ENCODE assay signal across 7 mouse cellular contexts in the genomic region with DNA sequence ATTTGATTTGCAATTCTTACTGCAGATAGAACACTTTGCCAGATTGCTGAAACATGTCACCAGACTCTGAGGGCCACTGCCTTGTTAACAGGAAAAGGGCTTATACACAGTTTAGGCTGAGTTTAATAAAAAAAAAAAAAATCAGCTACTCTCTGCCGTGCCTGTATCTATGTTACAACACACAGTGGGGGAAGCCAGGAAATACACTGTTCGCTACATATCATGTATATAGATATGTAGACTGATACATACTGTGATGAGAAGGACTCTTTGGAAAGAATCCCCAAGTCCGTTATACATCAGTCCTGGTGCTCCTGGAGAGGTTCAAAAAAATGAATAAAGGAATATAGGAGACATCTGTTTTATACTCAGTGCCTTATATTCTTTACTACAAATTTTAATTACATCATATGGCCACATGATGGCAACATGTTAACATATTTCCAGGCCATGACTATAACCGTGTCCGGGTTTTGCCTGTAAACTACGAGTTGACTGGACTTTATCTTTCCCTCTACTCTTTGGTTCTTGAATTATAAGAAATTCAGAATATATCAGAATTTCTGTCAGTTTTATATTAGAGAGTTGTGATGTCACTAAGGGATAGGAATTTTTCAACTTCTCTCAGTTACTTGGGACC.
A peak's percentile ranks its signal among the peaks of the same experiment; 100 is the strongest.
DNase-seq lines count a peak whose midpoint lies in the region; ATAC-seq lines count a peak whose summit lies in the region.

No protein-coding gene starts in this region.

- DNase-seq in A20 (ENCODE audit: low read depth, low spot score): peak; percentile 51
- peak; percentile 67 for DNase-seq in CD4-positive, CD25-positive, alpha-beta regulatory T cell, adult 2 months (ENCODE audit: low read depth, low spot score)
- DNase-seq in retina, postnatal 7 days (ENCODE audit: low read depth, low spot score): peak; percentile 9
- no peak for DNase-seq in frontal cortex, postnatal 10 days (ENCODE audit: low spot score in 2 of 2)
- no peak for DNase-seq in right cerebral cortex, postnatal 25 days

- H3K27me3 ChIP-seq in embryonic facial prominence, embryonic 13.5 days: no peaks in the 10 kb centered on the region
- H3K27me3 ChIP-seq in limb, embryonic 13.5 days: no peaks in the 10 kb centered on the region

- WGBS in embryonic facial prominence, embryonic 13.5 days: 37% methylated on average over 6 of the region's 6 CpGs
- WGBS in limb, embryonic 13.5 days: 50% methylated on average over 6 of the region's 6 CpGs

- no peak overlapping the region for H3K9ac ChIP-seq in embryonic facial prominence, embryonic 13.5 days
- H3K9ac ChIP-seq in limb, embryonic 13.5 days: no peak overlapping the region

- H3K27ac ChIP-seq in embryonic facial prominence, embryonic 13.5 days: no peak overlapping the region
- H3K27ac ChIP-seq in limb, embryonic 13.5 days: no peak overlapping the region

- 0 out of 2 replicates have a peak, but pooled peaks have one; percentile 68 for ATAC-seq in embryonic facial prominence, embryonic 13.5 days (ENCODE audit: insufficient number of reproducible peaks, insufficient read depth, low FRiP score, low TSS enrichment, low read depth)
- ATAC-seq in limb, embryonic 13.5 days (ENCODE audit: low FRiP score, low read depth): peak; percentile 78; the same call in 1 of the 2 replicates

- no peaks in the 10 kb centered on the region for H3K9me3 ChIP-seq in embryonic facial prominence, embryonic 13.5 days
- no peaks in the 10 kb centered on the region for H3K9me3 ChIP-seq in limb, embryonic 13.5 days

- no peaks in the 10 kb centered on the region for H3K4me1 ChIP-seq in embryonic facial prominence, embryonic 13.5 days
- H3K4me1 ChIP-seq in limb, embryonic 13.5 days: no peaks in the 10 kb centered on the region

- no peaks in the 10 kb centered on the region for H3K36me3 ChIP-seq in embryonic facial prominence, embryonic 13.5 days
- no peaks in the 10 kb centered on the region for H3K36me3 ChIP-seq in limb, embryonic 13.5 days

- no peak overlapping the region for H3K4me3 ChIP-seq in embryonic facial prominence, embryonic 13.5 days
- H3K4me3 ChIP-seq in limb, embryonic 13.5 days: no peak overlapping the region

- H3K4me2 ChIP-seq in embryonic facial prominence, embryonic 13.5 days: no peak overlapping the region
- no peak overlapping the region for H3K4me2 ChIP-seq in limb, embryonic 13.5 days (replicated peaks)

Comparison
In these comparisons a context has a peak if more than half of its experiments do, and no peak if none do; other contexts are left out.
1. DNase-seq: peak in A20 (single experiment), CD4-positive, CD25-positive, alpha-beta regulatory T cell, adult 2 months (single experiment) and retina, postnatal 7 days (single experiment); none in frontal cortex, postnatal 10 days (0 of 2) and right cerebral cortex, postnatal 25 days (single experiment).